Mouse (Mus musculus): ENCODE data around the gene Popdc3. TPM values are rescaled to one million over a fixed set of nuclear protein-coding genes. Genes with fewer than 3 reads are reported as not detected.
"Not testable (repeated sequence)": the region's sequence is repeated elsewhere in the genome, so short reads cannot be mapped to it uniquely, and the experiment has no call there.

Gene Popdc3
- polyA plus RNA-seq, 1 experiment from 2014 or later = 1.9 TPM

DNA sequence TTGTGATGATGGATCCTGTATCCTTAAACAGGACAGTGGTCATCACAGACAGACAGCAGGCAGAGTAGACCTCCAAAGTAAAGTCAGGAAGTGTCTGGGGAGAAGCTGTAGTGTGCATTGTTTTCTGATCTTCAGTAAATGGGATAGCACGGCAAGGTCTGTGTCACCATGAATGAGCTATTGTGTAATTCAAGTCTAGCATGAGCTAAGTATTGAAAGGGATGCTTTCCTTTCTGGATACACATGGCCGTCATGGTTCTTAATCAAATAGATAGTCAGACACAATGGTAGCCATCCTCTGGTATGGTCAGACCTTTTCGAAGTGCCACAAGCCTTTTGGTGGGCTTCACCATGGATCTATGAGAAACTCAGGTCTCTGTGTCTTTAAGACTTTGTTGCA, 142.4 kb downstream of the Popdc3 start:
- ATAC-seq (ENCODE audit: insufficient read depth, low FRiP score, low read depth) = no peak

DNA sequence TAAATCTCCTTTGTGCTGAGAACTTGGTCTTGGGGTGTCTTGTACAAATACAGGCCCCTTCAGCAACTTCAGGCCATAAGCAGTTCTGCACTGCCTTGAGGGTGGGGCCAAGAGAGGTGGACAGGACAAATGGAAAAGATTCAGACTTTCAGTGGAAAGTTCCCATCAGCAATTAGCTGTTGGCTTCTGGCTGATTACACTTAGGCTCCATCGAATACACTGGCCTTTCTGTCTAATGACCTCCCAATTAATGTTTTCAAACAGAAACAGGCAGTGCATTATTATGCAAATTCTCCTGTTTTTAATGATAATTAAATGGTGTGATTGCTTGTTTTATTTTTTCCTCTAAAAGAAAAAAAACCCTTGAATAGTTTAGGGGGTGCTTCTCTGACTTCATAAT, 146.3 kb downstream of the Popdc3 start:
- H3K27me3 ChIP-seq (replicated peaks) = no peaks in the 10 kb centered on the region
- H3K4me1 ChIP-seq = no peaks in the 10 kb centered on the region
- H3K36me3 ChIP-seq = no peaks in the 10 kb centered on the region
- WGBS = 70% methylated on average over 1 of the region's 1 CpGs
- no peak overlapping the region for H3K9ac ChIP-seq
- H3K27ac ChIP-seq = no peak overlapping the region
- H3K9me3 ChIP-seq = no peaks in the 10 kb centered on the region
- H3K4me3 ChIP-seq (replicated peaks) = no peak overlapping the region
- no peak for ATAC-seq (ENCODE audit: insufficient read depth, low FRiP score, low read depth)
- H3K4me2 ChIP-seq = no peak overlapping the region

More for the DNA sequence above, 142.4 kb downstream of the Popdc3 start:
- no peak overlapping the region for H3K27ac ChIP-seq
- H3K9me3 ChIP-seq = no peaks in the 10 kb centered on the region
- no peak overlapping the region for H3K9ac ChIP-seq
- no peak overlapping the region for H3K4me3 ChIP-seq (replicated peaks)
- no peaks in the 10 kb centered on the region for H3K36me3 ChIP-seq
- WGBS = 73% methylated on average over 3 of the region's 3 CpGs
- H3K4me2 ChIP-seq = no peak overlapping the region
- H3K27me3 ChIP-seq (replicated peaks) = no peaks in the 10 kb centered on the region
- H3K4me1 ChIP-seq = no peaks in the 10 kb centered on the region

GRCm38 (mm10) chr10:45328196-45329000, 150.5 kb downstream of the Popdc3 start:
- H3K27ac ChIP-seq = no peak overlapping the region
- no peaks in the 10 kb centered on the region for H3K4me1 ChIP-seq
- H3K4me2 ChIP-seq = no peak overlapping the region
- ATAC-seq (ENCODE audit: insufficient read depth, low FRiP score, low read depth) = no peak
- 68% methylated on average over 7 of the region's 7 CpGs for WGBS
- no peaks in the 10 kb centered on the region for H3K36me3 ChIP-seq
- H3K9me3 ChIP-seq = no peaks in the 10 kb centered on the region
- no peak overlapping the region for H3K4me3 ChIP-seq (replicated peaks)
- H3K27me3 ChIP-seq (replicated peaks) = no peaks in the 10 kb centered on the region
- H3K9ac ChIP-seq = no peak overlapping the region

- Histone ChIP-seq H3K27ac (no peak overlapping the region), H3K4me2 (peak overlapping the region; percentile 76), H3K36me3 (no peaks in the 10 kb centered on the region), H3K4me1 (no peaks in the 10 kb centered on the region), H3K9me3 (no peaks in the 10 kb centered on the region), H3K27me3 (replicated peaks) (peaks cover 15% of the 10 kb centered on the region), H3K9ac (no peak overlapping the region), H3K4me3 (replicated peaks) (peak overlapping the region; percentile 59)
- 32% methylated on average over 7 of the region's 7 CpGs for WGBS
- ATAC-seq (ENCODE audit: insufficient read depth, low FRiP score, low read depth) = no peak
Measured at GRCm38 (mm10) chr10:45334925-45335324, 157.0 kb downstream of the Popdc3 start.

DNA sequence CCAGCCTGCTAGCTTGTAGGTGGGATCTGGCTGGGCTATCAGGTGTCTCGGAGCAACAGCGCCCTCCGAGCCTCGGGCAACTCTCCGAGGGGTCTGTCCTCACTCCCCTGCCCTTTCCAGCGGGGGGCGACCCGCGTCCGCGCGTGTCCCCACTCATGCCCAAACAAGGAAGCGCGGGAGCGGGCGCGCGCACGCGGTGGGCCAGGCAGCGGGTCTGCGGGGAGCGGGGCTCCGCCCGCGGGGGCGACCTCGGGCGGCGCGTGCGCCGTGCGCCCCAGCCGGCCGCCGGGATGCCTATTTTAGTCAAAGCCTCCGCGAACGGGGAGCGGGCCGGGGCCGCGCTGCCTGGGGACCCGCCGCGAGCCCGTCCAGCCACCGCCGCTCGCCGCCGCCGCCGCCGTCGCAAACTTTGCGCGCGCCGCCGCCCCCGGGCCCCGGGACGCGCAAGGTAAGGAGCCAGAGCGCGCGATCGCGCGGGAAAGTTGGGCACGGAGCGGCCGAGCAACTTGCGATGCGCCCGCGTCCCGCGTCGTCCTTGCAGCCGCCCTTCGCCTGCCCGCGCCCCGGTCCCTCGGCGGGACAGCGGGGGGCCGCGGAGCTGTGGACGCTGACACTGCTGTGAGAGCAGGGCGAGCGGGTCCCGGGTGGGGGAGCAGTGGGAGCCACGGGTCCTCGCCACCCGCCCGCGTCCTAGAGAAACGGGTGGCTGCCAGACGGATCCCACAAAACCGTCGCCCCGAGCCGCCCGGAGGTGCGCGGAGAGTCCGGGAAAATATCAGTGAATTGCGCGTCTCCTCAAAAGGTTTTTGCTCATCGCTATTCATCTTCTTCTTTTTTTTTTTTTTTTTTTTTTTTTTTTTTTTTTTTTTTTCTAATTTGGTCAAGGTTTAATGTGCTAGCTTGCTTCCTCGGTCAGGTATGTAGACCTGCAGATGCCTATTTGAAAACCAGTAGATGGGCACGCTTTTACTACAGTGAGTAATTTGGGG, 157.8 kb downstream of the Popdc3 start, which contains the start of gene Bves:
TSS of gene Bves (plus strand) at position 339 of the 989 bp plus-strand sequence.
- Histone ChIP-seq H3K9me3 (no peaks in the 10 kb centered on the region), H3K36me3 (no peaks in the 10 kb centered on the region), H3K27ac (no peak within 1 kb of the TSS), H3K27me3 (replicated peaks) (peaks cover 15% of the 10 kb centered on the region), H3K9ac (peak within 1 kb of the TSS; percentile 32; the same call in 1 of the 2 replicates), H3K4me2 (peak within 1 kb of the TSS; percentile 76), H3K4me1 (no peaks in the 10 kb centered on the region), H3K4me3 (replicated peaks) (peak within 1 kb of the TSS; percentile 59)
- peak; percentile 77 for ATAC-seq (ENCODE audit: insufficient read depth, low FRiP score, low read depth)
- whole genome bisulfite sequencing = 1% methylated on average over 90 of the region's 116 CpGs

GRCm38 (mm10) chr10:45339106-45339505, 161.2 kb downstream of the Popdc3 start:
- Histone ChIP-seq H3K4me3 (replicated peaks) (no peak overlapping the region), H3K27me3 (replicated peaks) (peaks cover 15% of the 10 kb centered on the region), H3K9ac (no peak overlapping the region), H3K4me1 (no peaks in the 10 kb centered on the region), H3K27ac (no peak overlapping the region), H3K4me2 (no peak overlapping the region), H3K9me3 (no peaks in the 10 kb centered on the region), H3K36me3 (no peaks in the 10 kb centered on the region)
- ATAC-seq (ENCODE audit: insufficient read depth, low FRiP score, low read depth) = no peak
- WGBS = 69% methylated on average over 7 of the region's 7 CpGs

DNA sequence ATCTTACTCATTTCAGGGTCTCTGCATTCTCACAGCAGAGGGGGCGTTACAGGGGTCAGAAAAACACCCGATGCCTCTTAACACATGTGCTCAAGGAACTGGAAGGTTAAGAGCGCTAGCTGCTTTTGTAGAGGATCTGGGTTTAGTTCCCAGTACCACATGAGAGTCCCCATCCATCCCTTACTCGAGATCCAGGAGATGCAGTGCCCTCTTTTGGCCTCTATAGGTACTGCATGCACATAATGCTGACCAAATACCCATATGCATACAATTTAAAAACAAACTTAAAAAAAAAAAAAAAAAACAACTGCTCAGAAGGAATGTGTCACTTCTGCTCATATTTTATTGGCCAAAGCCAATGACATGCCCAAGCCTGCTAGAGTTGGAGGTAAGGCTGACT, 166.5 kb downstream of the Popdc3 start:
- ATAC-seq (ENCODE audit: insufficient read depth, low FRiP score, low read depth) = no peak
- Histone ChIP-seq H3K4me1 (no peaks in the 10 kb centered on the region), H3K4me2 (no peak overlapping the region), H3K27me3 (replicated peaks) (no peaks in the 10 kb centered on the region), H3K4me3 (replicated peaks) (no peak overlapping the region), H3K36me3 (no peaks in the 10 kb centered on the region), H3K9me3 (no peaks in the 10 kb centered on the region), H3K27ac (no peak overlapping the region), H3K9ac (no peak overlapping the region)
- WGBS = 84% methylated on average over 4 of the region's 4 CpGs

DNA sequence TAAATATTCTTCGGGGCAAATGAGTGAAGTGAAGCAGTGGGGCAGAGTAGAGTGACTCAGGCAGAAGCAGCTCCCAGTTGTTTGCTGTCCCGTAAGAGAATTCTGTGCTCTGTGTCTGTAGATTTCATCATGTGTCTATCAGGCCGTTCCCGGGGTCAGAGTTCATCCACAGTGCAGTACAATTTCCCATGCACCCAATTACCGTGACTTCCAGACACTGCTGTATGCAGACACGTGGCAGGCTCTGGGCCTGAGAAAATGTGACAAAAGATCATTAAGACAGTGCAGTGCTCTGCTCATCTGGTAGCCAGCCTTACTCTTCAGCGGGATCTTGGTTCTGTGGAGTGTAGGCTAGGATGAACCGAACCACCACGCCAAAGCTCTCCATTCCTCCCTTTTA, 167.3 kb downstream of the Popdc3 start:
- no peak for ATAC-seq (ENCODE audit: insufficient read depth, low FRiP score, low read depth)
- no peak overlapping the region for H3K27ac ChIP-seq
- no peaks in the 10 kb centered on the region for H3K36me3 ChIP-seq
- no peak overlapping the region for H3K4me2 ChIP-seq
- no peak overlapping the region for H3K9ac ChIP-seq
- no peaks in the 10 kb centered on the region for H3K27me3 ChIP-seq (replicated peaks)
- no peak overlapping the region for H3K4me3 ChIP-seq (replicated peaks)
- 84% methylated on average over 9 of the region's 9 CpGs for WGBS
- H3K9me3 ChIP-seq = no peaks in the 10 kb centered on the region
- no peaks in the 10 kb centered on the region for H3K4me1 ChIP-seq

- 83% methylated on average over 3 of the region's 3 CpGs for WGBS
- ATAC-seq (ENCODE audit: insufficient read depth, low FRiP score, low read depth); H3K27ac ChIP-seq; H3K4me1 ChIP-seq; H3K27me3 ChIP-seq (replicated peaks); H3K9ac ChIP-seq; H3K4me3 ChIP-seq (replicated peaks); H3K4me2 ChIP-seq; H3K36me3 ChIP-seq; H3K9me3 ChIP-seq: not testable (repeated sequence)
Measured at GRCm38 (mm10) chr10:45348143-45348542, 170.2 kb downstream of the Popdc3 start.

DNA sequence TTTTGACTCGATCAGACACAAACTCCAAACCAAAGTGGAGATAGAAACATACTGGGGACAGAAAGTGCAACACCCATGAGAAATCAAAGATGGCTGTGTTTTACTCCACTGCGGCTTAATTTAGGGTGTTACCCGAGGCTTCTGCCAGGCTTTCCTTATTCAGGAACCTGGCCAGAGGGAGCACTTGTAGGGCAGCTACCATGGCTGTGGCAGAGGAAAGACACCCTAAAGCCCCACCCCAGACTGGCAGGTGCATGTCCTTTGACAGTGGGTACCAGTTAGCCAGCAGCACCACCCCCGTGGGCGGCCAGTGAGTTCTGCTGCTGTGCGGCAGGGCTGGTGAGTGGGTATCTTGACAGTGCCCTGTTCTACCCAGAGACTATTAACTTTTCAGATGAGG, 178.2 kb downstream of the Popdc3 start:
- no peaks in the 10 kb centered on the region for H3K27me3 ChIP-seq (replicated peaks)
- no peak overlapping the region for H3K9ac ChIP-seq
- WGBS = 88% methylated on average over 6 of the region's 6 CpGs
- no peaks in the 10 kb centered on the region for H3K4me1 ChIP-seq
- H3K27ac ChIP-seq = no peak overlapping the region
- no peak overlapping the region for H3K4me3 ChIP-seq (replicated peaks)
- H3K9me3 ChIP-seq = no peaks in the 10 kb centered on the region
- no peaks in the 10 kb centered on the region for H3K36me3 ChIP-seq
- no peak for ATAC-seq (ENCODE audit: insufficient read depth, low FRiP score, low read depth)
- no peak overlapping the region for H3K4me2 ChIP-seq

GRCm38 (mm10) chr10:45363396-45363795, 185.5 kb downstream of the Popdc3 start:
- Histone ChIP-seq H3K9me3 (no peaks in the 10 kb centered on the region), H3K9ac (no peak overlapping the region), H3K4me1 (no peaks in the 10 kb centered on the region), H3K27me3 (replicated peaks) (no peaks in the 10 kb centered on the region), H3K4me2 (no peak overlapping the region), H3K36me3 (no peaks in the 10 kb centered on the region), H3K27ac (no peak overlapping the region), H3K4me3 (replicated peaks) (no peak overlapping the region)
- no peak for ATAC-seq (ENCODE audit: insufficient read depth, low FRiP score, low read depth)
- WGBS = 35% methylated on average over 5 of the region's 5 CpGs

Measured in stomach, embryonic 15.5 days (tissue).